Mouse (Mus musculus) stomach, postnatal 0 days (tissue): Measurements from ENCODE around the gene Atpif1.

Source experiments
- CTCF ChIP-seq: IDR thresholded peaks from 2 replicates; pipeline ENCODE4 v1.5.1; 2016; ENCODE audit warnings: antibody characterized with exemption, low read depth, mild to moderate bottlenecking, moderate library complexity
- EP300 ChIP-seq: optimal IDR thresholded peaks from 2 replicates; pipeline ENCODE3; 2016; ENCODE audit warnings: antibody characterized with exemption

GRCm38 (mm10) chr4:132510352-132510798 is 23.1 kb downstream of the Atpif1 start, which contains the start of gene Sesn2:
- no peak; the same call in 1 of the 2 replicates for TF ChIP-seq CTCF
- TF ChIP-seq EP300: no peak
